Mouse (Mus musculus) embryo, embryonic 9.5 days (tissue): Measurements from ENCODE around the gene Klhl24.

ENCODE experiments used
- DNase-seq: peaks from one replicate; pipeline ENCODE4 v3.0.0-alpha.2; 2017; ENCODE audit errors: extremely low spot score

Gene Klhl24

DNA sequence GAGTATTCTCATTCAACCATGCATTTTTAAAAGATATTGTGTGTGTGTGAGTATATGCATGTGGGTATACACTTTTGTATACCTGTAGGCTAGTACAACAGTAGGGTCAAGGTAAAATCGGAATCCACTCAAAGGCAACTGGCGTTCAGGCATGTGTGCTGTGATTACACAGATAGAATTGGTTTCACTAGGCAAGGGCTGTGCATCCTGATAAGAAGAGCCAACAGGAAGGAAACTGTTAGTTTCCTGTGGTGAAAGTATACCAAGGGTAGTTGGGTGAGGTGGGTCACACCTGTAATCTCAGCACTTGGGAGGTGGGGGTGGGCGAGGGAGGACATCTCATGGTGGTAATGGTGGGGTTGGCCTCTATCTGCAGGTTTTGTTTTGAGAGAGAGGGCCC lies 47.2 kb downstream of the Klhl24 start:
- no peak for DNase-seq

DNA sequence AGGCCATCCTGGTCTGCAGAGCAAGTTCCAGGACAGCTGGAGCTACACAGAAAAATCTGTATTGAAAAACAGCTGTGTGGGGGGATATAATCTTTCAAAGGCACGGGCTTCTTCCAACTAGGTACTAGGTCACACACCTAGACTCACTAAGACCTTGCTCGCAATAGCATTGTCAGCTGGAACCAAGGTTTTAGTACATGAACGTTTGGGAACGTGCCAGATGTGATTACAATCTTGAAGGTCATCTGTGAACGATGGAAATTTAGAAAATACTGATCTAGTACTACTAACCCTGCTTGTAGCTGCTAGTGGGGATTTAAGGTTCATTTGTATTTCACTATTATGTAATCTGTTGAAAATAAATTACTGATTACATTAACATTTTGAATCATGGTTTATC lies 54.6 kb downstream of the Klhl24 start:
- DNase-seq, result no peak

DNA sequence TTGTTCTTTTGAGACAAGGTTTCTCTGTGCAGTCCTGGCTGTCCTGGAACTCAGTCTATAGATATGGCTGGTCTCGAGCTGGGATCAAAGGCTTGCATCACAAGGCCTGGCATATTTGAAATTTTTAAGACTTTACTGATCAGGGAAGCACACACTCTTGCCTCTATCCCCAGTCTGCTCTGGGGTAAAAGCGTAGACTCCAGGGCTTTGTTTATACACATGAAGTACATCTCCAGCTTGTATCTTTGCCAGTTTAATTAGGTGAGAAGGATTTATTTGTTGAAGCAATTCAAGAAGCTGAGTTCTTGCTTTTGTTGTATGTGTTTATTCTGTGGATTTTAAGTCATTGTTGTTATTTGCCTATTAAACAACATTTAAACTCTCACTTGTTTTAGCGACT lies 56.4 kb downstream of the Klhl24 start:
- DNase-seq, result no peak

DNA sequence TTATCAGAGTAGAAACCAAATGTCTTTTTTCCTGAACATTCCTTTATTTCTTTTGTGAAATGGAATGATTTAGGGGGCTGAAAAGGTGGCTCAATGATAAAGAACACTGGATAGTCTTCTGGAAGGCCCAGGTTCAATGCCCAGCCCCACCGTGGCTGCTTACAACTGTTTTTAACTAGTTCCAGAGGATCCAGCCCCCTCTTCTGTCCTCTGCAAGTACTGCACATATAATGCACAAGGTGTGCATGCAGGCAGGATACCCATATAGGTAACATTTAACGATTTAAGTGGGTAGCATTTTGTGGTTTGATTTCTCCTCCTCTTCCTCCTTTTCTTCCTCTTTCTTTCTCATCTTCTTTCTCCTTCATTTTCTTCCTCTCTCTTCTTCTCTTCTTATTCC lies 62.8 kb downstream of the Klhl24 start:
- DNase-seq, result no peak

DNA sequence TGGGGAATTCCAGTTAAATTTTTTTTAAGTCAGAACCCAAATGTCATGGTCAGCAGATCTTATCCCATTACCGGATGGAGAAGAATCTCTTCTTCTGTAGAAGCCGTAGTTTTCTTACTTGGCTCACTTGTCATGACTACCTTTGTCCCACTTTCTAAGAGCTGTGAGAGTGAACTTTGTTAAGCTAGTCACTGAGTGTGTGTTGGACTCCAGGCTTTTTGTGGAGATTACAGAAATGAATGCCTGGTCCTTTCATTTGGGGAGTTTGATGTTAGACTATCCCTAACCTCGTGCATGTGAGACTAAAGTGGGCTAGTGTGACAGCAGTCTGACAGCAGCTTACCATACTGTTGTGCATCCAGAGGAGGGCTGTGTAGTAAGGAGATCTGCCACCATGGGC lies 71.7 kb downstream of the Klhl24 start:
- no peak for DNase-seq

DNA sequence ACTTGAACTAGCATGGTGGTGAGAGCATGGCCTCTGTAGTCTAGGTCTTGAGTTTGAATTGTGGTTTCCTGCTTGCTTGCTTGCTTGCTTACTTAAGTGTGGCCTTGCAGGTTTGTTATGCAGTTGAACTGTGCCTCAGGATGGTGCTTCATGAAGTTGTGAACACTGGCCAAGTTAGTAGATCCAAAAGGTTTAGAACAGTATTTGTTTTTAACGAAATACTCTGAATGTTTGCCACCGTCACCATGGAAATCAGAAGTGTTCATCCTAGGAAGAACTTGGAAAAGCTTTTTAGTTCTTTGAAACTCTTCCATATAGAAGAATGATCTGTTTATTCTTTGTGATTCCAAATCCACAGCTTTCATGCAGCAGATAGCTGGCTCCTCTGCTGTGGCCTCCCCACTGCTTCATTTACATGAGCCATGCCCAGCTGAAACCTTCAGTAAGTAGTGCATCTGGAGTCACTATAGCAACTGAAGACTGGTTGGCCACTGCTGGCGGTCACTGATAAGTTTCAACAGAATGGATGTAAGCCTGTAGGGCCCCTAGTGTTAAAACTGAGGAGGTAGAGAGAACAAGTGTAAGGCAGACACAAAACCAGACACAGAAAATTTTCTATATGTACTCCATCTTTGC lies 72.2 kb downstream of the Klhl24 start:
- no peak for DNase-seq
